ENCODE assay signal across 25 mouse cellular contexts in genomic region chr2:171192181-171192580, GRCm38 (mm10).
"Had no signal": no experiment of that assay in that cellular context is flagged by ENCODE, and none has a peak within 500 bp of the region (broad histone marks: within the 10 kb centered on the region; RNA-seq: fewer than 3 reads in every experiment).

No protein-coding gene starts in this region.

- DNase-seq: gastrocnemius, adult 2 months; gastrocnemius, postnatal 10 days; gastrocnemius, postnatal 25 days; heart, postnatal 10 days; heart, postnatal 4 days; kidney, adult 18-20 months; kidney, adult 8-10 months; kidney, postnatal 10 days; kidney, postnatal 25 days; kidney, postnatal 4 days; liver had no signal

- H3K9me3 ChIP-seq: heart, embryonic 10.5 days; hindbrain, embryonic 10.5 days; hindbrain, embryonic 12.5 days; intestine, embryonic 15.5 days; limb, embryonic 10.5 days; limb, embryonic 12.5 days had no signal

- ATAC-seq: hindbrain, embryonic 16.5 days; inflammation-experienced regulatory T-cells, adult 6 months; intestine, embryonic 15.5 days; intestine, postnatal 0 days had no signal

- H3K4me1 ChIP-seq: heart, embryonic 10.5 days; heart, embryonic 12.5 days; hindbrain, embryonic 10.5 days; hindbrain, embryonic 12.5 days; intestine, embryonic 15.5 days; limb, embryonic 12.5 days had no signal

- H3K36me3 ChIP-seq: heart, embryonic 10.5 days; heart, embryonic 12.5 days; hindbrain, embryonic 10.5 days; hindbrain, embryonic 12.5 days; intestine, embryonic 15.5 days; limb, embryonic 10.5 days; limb, embryonic 12.5 days had no signal

- H3K9ac ChIP-seq: heart, embryonic 12.5 days; hindbrain, embryonic 12.5 days; hindbrain, embryonic 14.5 days; intestine, embryonic 15.5 days; limb, embryonic 12.5 days had no signal

- H3K4me3 ChIP-seq: gastrocnemius, adult 2 months; heart, embryonic 10.5 days; heart, embryonic 12.5 days; hindbrain, embryonic 10.5 days; hindbrain, embryonic 12.5 days; intestine, embryonic 15.5 days; layer of hippocampus, adult 2 months; left cerebral cortex, adult 2 months; limb, embryonic 10.5 days; limb, embryonic 12.5 days had no signal

- H3K27me3 ChIP-seq: heart, embryonic 12.5 days; hindbrain, embryonic 12.5 days; intestine, embryonic 15.5 days; limb, embryonic 12.5 days had no signal

- H3K4me2 ChIP-seq: heart, embryonic 12.5 days; hindbrain, embryonic 12.5 days; hindbrain, embryonic 14.5 days; intestine, embryonic 15.5 days; limb, embryonic 12.5 days; liver, embryonic 11.5 days had no signal

- H3K27ac ChIP-seq: gastrocnemius, adult 2 months; heart, embryonic 10.5 days; hindbrain, embryonic 10.5 days; hindbrain, embryonic 12.5 days; hindbrain, embryonic 14.5 days; intestine, embryonic 15.5 days; layer of hippocampus, adult 2 months; left cerebral cortex, adult 2 months; limb, embryonic 10.5 days; limb, embryonic 12.5 days had no signal
